Mouse (Mus musculus): ENCODE data around the gene Tmem80.

Gene Tmem80

DNA sequence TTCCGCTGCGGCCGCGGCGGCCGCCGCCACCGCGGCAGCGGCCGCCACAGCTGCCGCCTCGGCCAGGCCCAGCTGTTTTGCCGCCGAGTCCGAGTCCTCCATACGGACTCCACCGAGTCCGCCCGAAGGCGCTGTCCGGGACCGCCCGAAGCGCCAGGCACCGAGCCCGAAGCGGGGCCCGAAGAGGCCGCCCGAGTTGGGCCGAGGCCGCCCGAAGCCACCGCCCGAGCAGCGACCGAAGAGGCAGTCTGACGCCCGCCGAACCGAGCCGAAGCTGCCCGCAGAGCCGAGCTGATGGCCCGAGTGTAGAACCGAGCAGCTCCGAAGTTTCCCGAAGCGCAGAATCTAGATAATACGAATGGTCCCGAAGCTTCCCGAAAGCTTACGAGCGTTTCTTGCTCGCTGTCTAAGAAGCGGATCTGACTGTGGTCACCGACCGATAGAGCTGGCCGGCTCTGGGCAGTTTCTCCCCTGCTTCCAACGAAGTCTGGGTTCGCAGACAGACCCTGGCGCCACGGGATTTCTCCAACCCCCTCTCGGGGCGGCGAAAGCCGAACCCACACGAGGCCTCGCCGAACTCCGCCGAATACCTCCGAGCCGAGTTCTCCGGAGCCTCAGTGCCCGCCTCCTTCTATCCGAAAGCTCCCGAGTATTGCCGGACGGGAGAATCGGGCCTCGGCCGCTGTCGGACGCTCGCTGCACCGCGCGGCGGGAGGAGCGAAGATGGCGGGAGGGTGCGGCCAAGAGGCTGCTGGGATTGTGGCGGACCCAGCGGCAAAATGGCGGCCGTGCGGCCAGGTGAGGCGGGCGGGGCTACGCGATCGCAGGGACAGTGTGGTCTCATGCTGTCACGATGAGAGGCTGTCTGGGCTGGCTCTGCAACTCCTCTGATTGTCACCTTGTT is at the start of gene Tmem80, which contains the start of gene Deaf1:
TSS of gene Tmem80 (plus strand) at position 271 of the 904 bp plus-strand sequence.
TSS of gene Deaf1 (minus strand) at position 222 of the 904 bp plus-strand sequence.
- peak; percentile 99 for DNase-seq

GRCm38 (mm10) chr7:141278766-141279590 is 48.6 kb upstream of the Tmem80 start, which contains the start of gene Sct:
Gene Sct (minus strand): TSS chr7:141279133.
- DNase-seq: peak; percentile 66

GRCm38 (mm10) chr7:141281442-141281841 is 46.1 kb upstream of the Tmem80 start:
- DNase-seq: no peak

GRCm38 (mm10) chr7:141282756-141283155 is 44.8 kb upstream of the Tmem80 start:
- no peak for DNase-seq

GRCm38 (mm10) chr7:141288042-141288441 is 39.5 kb upstream of the Tmem80 start:
- DNase-seq: no peak

DNA sequence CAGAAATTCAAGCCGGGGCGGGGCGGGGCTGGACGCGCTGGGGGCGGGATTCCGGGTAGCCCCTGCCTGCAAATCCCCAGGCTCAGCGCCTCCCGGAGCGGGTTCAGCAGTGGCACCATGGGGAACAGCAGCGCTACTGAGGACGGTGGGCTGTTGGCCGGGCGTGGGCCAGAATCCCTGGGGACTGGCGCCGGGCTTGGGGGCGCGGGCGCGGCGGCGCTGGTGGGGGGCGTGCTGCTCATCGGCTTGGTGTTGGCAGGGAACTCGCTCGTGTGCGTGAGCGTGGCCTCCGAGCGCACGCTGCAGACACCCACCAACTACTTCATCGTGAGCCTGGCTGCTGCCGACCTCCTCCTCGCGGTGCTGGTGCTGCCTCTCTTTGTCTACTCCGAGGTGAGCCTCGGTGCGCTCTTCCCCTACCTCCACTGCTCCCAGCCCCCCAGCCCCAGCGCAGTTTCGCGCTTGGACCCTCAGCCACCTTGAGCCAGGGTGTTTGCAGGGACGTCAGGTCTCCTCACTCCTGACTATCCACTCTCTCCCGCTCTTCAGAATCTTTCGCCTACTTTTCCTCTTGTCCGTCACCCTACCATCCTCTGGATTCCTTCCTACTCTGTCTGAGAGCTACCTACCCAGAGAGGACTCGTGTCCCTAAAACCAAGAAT is 35.5 kb upstream of the Tmem80 start, which contains the start of gene Drd4:
TSS of gene Drd4 (plus strand) at position 86 of the 662 bp plus-strand sequence.
- no peak for DNase-seq

GRCm38 (mm10) chr7:141292583-141293388 is 34.8 kb upstream of the Tmem80 start:
- DNase-seq: no peak

DNA sequence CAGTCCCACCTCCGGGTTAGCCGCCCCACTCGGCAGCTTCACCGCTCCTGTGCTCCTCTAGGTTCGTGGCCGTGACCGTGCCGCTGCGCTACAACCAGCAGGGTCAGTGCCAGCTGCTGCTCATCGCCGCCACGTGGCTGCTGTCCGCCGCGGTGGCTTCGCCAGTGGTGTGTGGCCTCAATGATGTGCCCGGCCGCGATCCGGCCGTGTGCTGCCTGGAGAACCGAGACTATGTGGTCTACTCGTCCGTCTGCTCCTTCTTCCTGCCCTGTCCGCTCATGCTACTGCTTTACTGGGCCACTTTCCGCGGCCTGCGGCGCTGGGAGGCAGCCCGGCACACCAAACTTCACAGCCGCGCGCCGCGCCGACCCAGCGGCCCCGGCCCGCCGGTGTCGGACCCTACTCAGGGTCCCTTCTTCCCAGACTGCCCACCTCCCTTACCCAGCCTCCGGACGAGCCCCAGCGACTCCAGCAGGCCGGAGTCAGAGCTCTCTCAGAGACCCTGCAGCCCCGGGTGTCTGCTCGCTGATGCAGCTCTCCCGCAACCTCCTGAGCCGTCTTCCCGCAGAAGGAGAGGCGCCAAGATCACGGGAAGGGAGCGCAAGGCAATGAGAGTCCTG is 33.6 kb upstream of the Tmem80 start:
- DNase-seq: no peak

GRCm38 (mm10) chr7:141294479-141294878 is 33.1 kb upstream of the Tmem80 start:
- DNase-seq: no peak

GRCm38 (mm10) chr7:141297926-141298650 is 29.5 kb upstream of the Tmem80 start:
- no peak for DNase-seq

DNA sequence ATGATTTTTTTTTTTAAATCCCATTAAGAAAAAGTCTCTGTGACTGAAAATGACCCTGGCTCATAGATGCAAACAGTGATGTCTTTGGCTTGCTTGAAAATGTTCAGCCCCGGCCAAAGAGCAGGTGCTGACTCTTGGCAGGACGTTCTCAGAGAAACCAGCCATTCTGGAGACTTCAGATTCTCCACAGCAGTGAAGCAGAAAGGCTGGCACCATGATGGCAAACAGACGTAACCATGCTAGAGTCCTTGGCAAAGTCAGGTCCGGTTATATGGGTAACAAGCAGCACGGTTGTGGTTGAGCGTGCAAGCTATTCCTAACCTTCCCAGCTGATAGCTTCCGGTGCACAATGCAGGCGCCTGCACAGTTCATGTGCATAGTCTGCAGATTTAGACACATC is 28.4 kb upstream of the Tmem80 start:
- DNase-seq: peak; percentile 91

DNA sequence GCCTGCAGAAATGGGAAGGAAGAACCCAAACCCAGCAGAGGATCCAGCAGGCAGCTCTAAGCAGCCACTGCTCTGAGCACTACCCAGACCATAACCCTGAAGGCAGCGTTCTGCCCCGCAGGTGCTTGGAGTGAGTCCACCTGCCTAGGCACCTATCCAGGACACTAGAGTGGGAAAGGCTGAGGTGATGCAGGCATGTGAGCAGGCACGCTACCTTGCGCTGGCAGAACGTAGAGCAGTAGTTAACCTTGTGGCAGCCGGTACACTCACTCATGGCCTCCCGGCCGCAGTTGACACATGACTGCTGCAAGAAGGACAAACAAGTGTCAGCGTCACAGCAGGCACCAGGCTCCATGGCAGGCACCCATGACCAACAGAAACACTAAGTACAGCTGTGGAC is 26.2 kb upstream of the Tmem80 start:
- DNase-seq: peak; percentile 78

DNA sequence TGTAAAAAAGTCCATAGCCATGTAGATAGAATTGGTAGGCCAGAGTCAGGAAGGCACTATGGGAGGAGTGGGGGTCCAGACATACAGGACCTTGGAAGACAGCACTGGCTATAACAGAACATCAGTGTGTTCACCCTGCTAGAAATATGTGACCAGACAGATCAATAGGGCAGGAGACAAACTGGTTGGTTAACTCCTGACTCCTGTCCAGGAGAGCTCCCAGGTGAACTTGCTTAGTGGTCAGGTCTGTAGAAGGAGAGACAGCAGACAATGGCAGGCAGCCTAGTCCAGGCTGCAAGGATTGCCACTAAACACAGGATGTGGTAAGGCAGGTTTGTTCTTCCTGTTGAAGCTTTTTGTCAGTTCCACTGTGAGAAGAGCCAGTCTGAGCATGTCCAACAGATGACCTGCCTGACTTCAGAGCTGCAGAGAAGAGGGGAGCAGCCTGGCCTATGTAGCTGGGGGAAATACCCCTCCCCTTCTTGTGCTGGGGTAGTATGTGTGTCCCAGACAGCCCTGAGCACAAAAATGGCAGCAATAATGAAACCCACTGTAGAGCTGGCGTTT is 24.8 kb upstream of the Tmem80 start:
- DNase-seq: no peak

- no peak for DNase-seq
Observed at GRCm38 (mm10) chr7:141304537-141304936, 23.0 kb upstream of the Tmem80 start.

GRCm38 (mm10) chr7:141314416-141314815 is 13.1 kb upstream of the Tmem80 start:
- no peak for DNase-seq

DNA sequence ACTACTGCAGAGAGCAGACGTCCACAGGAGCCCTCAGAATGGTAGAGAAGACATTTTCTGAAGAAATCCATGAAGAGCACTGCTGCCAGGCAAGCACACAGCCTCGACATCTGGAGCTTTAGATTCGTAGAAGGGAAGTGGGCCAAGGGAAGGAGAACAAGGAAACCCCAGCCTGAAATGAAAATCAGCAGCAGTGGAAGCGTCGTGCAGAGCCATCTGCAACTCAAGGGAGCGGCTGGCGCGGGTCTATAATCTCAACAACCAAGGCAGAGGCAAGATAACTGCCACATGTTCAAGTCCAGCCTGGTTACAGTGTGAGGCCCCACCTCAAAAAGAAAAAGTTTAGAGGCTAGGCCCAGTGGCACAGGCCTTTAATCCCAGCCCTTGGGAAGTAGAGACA is 12.5 kb upstream of the Tmem80 start:
- DNase-seq: no peak

GRCm38 (mm10) chr7:141315974-141316373 is 11.6 kb upstream of the Tmem80 start:
- no peak for DNase-seq

GRCm38 (mm10) chr7:141317619-141318132 is 9.9 kb upstream of the Tmem80 start:
- DNase-seq: no peak

DNA sequence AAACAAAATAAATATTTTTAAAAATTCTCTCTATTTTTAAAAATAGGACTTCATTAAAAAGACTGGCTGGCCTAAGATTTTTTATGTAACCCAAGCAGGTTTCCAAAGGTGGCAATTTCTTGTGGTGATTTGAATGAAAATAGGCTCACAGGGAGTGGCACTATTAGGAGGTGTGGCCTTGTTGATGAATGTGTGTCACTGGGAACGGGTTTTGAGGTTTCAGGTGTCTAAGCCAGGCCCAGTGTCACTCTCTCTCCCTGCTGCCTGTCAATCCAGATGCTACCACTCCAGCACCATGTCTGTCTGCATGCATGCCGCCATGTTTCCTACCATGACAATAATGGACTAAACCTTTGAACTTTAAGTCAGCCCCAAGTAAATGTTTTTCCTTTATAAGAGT is 8.1 kb upstream of the Tmem80 start:
- DNase-seq: no peak

- DNase-seq: peak; percentile 58
Observed at GRCm38 (mm10) chr7:141324686-141325085, 2.9 kb upstream of the Tmem80 start.
